Mouse (Mus musculus): ENCODE results near the gene Lman1l. TPM values are rescaled to one million over a fixed set of nuclear protein-coding genes. Genes with fewer than 3 reads are reported as not detected.
A peak's percentile ranks its signal among the peaks of the same experiment; 100 is the strongest.

Gene Lman1l
- polyA plus RNA-seq, 1 experiment from 2014 or later = 0.10 TPM

GRCm38 (mm10) chr9:57560263-57560662, 60.3 kb downstream of the Lman1l start:
- Histone ChIP-seq H3K4me1 (peaks cover 24% of the 10 kb centered on the region), H3K9me3 (replicated peaks) (no peaks in the 10 kb centered on the region), H3K27me3 (ENCODE audit: low read depth, poor library complexity, severe bottlenecking) (no peaks in the 10 kb centered on the region), H3K36me3 (no peaks in the 10 kb centered on the region), H3K27ac (replicated peaks) (peak overlapping the region; percentile 88), H3K4me3 (peak overlapping the region; percentile 81)
- WGBS = 30% methylated on average over 7 of the region's 7 CpGs
- DNase-seq (ENCODE audit: low spot score) = no peak

GRCm38 (mm10) chr9:57559568-57559967, 61.0 kb downstream of the Lman1l start:
- H3K27me3 ChIP-seq (ENCODE audit: low read depth, poor library complexity, severe bottlenecking) = no peaks in the 10 kb centered on the region
- H3K4me1 ChIP-seq = peaks cover 29% of the 10 kb centered on the region
- no peaks in the 10 kb centered on the region for H3K36me3 ChIP-seq
- 85% methylated on average over 2 of the region's 2 CpGs for WGBS
- no peaks in the 10 kb centered on the region for H3K9me3 ChIP-seq (replicated peaks)
- H3K4me3 ChIP-seq = no peak overlapping the region
- H3K27ac ChIP-seq (replicated peaks) = no peak overlapping the region
- DNase-seq (ENCODE audit: low spot score) = no peak

GRCm38 (mm10) chr9:57558625-57559024, 61.9 kb downstream of the Lman1l start:
- no peaks in the 10 kb centered on the region for H3K36me3 ChIP-seq
- no peak for DNase-seq (ENCODE audit: low spot score)
- H3K27me3 ChIP-seq (ENCODE audit: low read depth, poor library complexity, severe bottlenecking) = no peaks in the 10 kb centered on the region
- no peak overlapping the region for H3K27ac ChIP-seq (replicated peaks)
- no peaks in the 10 kb centered on the region for H3K9me3 ChIP-seq (replicated peaks)
- H3K4me1 ChIP-seq = peaks cover 37% of the 10 kb centered on the region
- H3K4me3 ChIP-seq = no peak overlapping the region
- WGBS = 86% methylated on average over 4 of the region's 4 CpGs

- WGBS = 85% methylated on average over 3 of the region's 3 CpGs
- no peak for DNase-seq (ENCODE audit: low spot score)
- Histone ChIP-seq H3K4me3 (no peak overlapping the region), H3K4me1 (peaks cover 39% of the 10 kb centered on the region), H3K36me3 (no peaks in the 10 kb centered on the region), H3K27ac (replicated peaks) (no peak overlapping the region), H3K27me3 (ENCODE audit: low read depth, poor library complexity, severe bottlenecking) (no peaks in the 10 kb centered on the region), H3K9me3 (replicated peaks) (no peaks in the 10 kb centered on the region)
Observed at GRCm38 (mm10) chr9:57557215-57557614, 63.4 kb downstream of the Lman1l start.

Other genes with a start within 250 kb of the Lman1l start
- 25.8 and 26.7 TPM in 2 replicates for gene Ppcdc, start 180.7 kb downstream of the Lman1l start, polyA plus RNA-seq (2016; fragmentation: Nextera tagmentation; extraction: Ambion mirVana)
- gene Scamp5, start 152.7 kb downstream of the Lman1l start, polyA plus RNA-seq (2016; fragmentation: Nextera tagmentation; extraction: Ambion mirVana) = 17.3 and 26.3 TPM in 2 replicates
- 2.5 and 9.3 TPM in 2 replicates for gene Rpp25, start 116.7 kb downstream of the Lman1l start, polyA plus RNA-seq (2016; fragmentation: Nextera tagmentation; extraction: Ambion mirVana)
- 705 and 737 TPM in 2 replicates for gene Cox5a, start 99.5 kb downstream of the Lman1l start, polyA plus RNA-seq (2016; fragmentation: Nextera tagmentation; extraction: Ambion mirVana)
- 16.8 and 19.4 TPM in 2 replicates for gene Fam219b, start 83.2 kb downstream of the Lman1l start, polyA plus RNA-seq (2016; fragmentation: Nextera tagmentation; extraction: Ambion mirVana)
- 64.7 and 74.4 TPM in 2 replicates for gene Mpi, start 68.0 kb downstream of the Lman1l start, polyA plus RNA-seq (2016; fragmentation: Nextera tagmentation; extraction: Ambion mirVana)
- 52.4 and 58.9 TPM in 2 replicates for gene Scamp2, start 59.8 kb downstream of the Lman1l start, polyA plus RNA-seq (2016; fragmentation: Nextera tagmentation; extraction: Ambion mirVana)
- 14.5 and 18.8 TPM in 2 replicates for gene Ulk3, start 31.3 kb downstream of the Lman1l start, polyA plus RNA-seq (2016; fragmentation: Nextera tagmentation; extraction: Ambion mirVana)
- 2.5 and 3.1 TPM in 2 replicates for gene Cplx3, start 14.5 kb downstream of the Lman1l start, polyA plus RNA-seq (2016; fragmentation: Nextera tagmentation; extraction: Ambion mirVana)
- gene Csk, start 32.9 kb upstream of the Lman1l start, polyA plus RNA-seq (2016; fragmentation: Nextera tagmentation; extraction: Ambion mirVana) = 38.9 and 41.5 TPM in 2 replicates
- not detected in 2 replicates for gene Cyp1a2, start 62.9 kb upstream of the Lman1l start, polyA plus RNA-seq (2016; fragmentation: Nextera tagmentation; extraction: Ambion mirVana)
- gene Cyp1a1, start 67.2 kb upstream of the Lman1l start, polyA plus RNA-seq (2016; fragmentation: Nextera tagmentation; extraction: Ambion mirVana) = 0.04 TPM in 1 of 2 replicates, not detected in the other
- gene Edc3, start 87.8 kb upstream of the Lman1l start, polyA plus RNA-seq (2016; fragmentation: Nextera tagmentation; extraction: Ambion mirVana) = 42.8 and 46.6 TPM in 2 replicates
- gene Clk3, start 145.1 kb upstream of the Lman1l start, polyA plus RNA-seq (2016; fragmentation: Nextera tagmentation; extraction: Ambion mirVana) = 100 and 106 TPM in 2 replicates
- 40.2 and 41.0 TPM in 2 replicates for gene Arid3b, start 216.0 kb upstream of the Lman1l start, polyA plus RNA-seq (2016; fragmentation: Nextera tagmentation; extraction: Ambion mirVana)

Measured in midbrain, embryonic 10.5 days (tissue).